Mouse (Mus musculus): ENCODE results near the gene Col4a2.

Gene Col4a2

GRCm38 (mm10) chr8:11312349-11313175, at the start of gene Col4a2, which contains the start of gene Col4a1:
Gene Col4a2 (plus strand): TSS chr8:11312805.
Gene Col4a1 (minus strand): TSS chr8:11312826.
- DNase-seq (ENCODE audit: low spot score) = peak; percentile 49

DNA sequence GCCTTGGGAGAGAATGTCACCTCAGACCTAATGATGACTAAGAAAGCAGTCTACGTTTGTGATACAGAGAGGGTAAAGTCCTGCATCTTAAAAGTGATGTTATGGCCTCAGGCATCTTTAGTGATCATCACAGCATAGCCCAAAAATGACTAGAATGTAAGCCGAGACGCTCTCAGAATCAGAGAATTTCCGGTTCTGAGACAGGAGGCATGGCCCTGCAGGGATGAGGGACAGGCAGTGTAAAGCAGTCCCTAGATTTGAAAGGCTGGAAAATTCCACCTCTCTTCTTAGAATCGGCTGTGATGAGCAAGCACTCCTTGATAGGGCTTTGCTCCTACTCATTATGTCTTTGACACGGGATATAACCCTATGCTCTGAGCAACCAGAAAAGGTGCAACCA, 48.8 kb upstream of the Col4a2 start:
- no peak for DNase-seq (ENCODE audit: low spot score)

DNA sequence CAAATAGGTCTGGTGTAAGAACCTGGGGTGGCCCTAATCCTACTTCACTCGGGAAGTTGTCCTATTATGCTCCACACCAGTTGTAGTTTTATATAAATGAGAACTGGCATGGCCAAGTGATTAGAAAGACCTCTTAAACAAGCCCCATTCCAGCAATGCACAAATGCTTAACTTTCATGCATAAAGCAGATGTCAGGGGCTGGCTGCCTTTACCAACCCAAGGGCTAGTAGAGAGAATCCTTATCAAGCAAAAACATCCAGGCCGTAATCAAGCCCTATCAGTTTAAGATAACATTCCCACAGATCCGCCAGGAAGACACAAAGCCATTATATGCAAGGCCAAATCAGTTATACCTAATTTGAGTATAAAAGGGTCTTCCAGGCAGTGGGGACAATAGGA, 46.6 kb upstream of the Col4a2 start:
- DNase-seq (ENCODE audit: low spot score) = no peak

GRCm38 (mm10) chr8:11266471-11266870, 46.1 kb upstream of the Col4a2 start:
- no peak for DNase-seq (ENCODE audit: low spot score)

DNA sequence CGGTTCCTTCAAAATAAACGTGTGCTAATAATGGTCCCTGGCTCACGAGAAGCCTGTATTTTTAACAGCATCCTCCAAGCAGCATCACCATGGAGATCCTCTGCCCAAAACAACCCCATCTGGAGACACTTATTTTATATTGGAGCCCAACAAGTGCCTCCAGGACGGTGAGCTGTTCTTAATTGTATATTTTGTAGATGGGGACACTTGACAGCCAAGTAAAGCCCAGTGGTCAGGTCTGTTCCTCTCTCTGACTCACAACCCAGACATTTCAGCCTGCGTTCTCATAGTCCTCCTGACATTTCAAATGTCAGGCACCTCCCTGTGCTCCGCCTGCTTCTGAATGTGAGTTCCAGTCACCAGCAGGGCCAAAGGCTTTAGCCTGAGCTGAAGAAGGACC, 43.9 kb upstream of the Col4a2 start:
- no peak for DNase-seq (ENCODE audit: low spot score)

GRCm38 (mm10) chr8:11270826-11271225, 41.8 kb upstream of the Col4a2 start:
- no peak for DNase-seq (ENCODE audit: low spot score)

- no peak for DNase-seq (ENCODE audit: low spot score)
Measured at GRCm38 (mm10) chr8:11272205-11272604, 40.4 kb upstream of the Col4a2 start.

DNA sequence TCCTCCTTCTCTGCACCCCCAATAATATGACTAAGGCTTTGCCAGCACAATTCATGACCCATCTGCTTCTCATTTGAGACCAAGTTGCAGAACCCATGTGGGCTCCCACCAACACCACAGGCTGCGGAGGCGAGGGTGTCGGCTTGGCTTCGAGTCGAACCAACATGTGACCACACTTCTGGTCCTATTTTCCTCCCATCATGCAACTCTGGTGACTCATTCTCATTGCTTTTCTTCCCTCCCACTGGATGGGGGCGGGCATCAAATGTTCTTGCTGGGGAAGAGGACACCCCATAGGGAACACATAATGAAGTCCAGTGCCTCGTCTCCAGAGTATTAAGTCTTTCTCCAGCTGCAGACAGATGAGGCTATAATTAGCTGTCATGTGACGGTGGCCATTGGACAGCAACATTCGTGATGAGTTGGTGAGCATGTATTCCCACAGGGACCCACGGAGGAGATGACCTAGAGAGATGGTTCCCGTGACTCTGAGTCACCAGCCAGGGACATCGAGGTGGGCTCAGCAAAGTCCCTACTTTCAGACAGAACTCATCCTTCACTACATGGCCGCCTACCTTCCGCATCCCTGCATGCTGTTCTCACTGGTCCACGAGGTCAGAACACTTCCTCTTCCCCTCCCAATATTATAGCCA, 39.0 kb upstream of the Col4a2 start:
- peak; percentile 34 for DNase-seq (ENCODE audit: low spot score)

GRCm38 (mm10) chr8:11274415-11274814, 38.2 kb upstream of the Col4a2 start:
- DNase-seq (ENCODE audit: low spot score) = no peak

GRCm38 (mm10) chr8:11276286-11276685, 36.3 kb upstream of the Col4a2 start:
- DNase-seq (ENCODE audit: low spot score) = no peak

DNA sequence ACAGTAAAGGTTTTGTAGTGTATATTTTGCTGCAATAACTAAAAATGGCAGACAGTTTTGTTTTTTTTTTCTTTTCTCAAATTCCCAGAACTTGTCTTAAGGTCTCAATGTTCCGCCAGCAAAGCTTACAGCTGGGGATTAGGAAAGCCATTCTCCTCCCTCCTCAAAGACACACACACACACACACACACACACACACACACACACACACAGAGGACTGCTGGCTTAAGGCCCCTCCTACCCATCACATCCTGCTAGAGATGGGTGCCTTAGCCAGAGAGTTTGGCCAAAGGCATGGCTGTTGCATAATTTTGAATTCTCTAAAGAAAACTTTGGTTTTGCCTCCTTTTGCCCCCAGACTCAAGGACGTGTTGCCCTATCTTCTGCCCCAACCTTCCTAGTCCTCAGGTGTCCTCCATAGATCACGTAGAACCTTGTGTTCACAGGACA, 35.0 kb upstream of the Col4a2 start:
- DNase-seq (ENCODE audit: low spot score) = no peak

DNA sequence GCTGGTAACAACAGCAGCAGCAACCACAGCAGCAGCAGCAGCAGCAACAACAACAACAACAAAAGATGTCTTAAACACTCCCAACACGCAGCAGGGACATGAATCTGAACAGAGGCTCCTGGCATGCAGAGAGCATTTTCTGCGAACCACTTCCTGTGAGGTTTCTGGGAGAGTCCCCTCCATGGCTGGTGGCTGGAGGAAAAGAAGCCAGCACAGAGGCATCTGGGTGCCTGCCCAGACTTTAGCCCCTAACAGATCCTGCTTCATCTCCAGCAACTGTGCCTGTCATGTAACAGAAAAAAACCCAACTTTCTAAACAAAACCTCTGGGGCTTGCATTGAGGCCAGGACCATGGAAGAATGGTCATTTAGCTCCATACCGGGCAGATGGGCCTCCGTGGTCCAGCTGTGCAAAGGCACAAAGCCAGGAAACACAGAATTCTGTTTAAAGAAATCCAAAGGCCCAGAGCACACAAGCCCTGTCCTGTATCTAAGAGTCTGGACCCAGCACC, 34.4 kb upstream of the Col4a2 start:
- DNase-seq (ENCODE audit: low spot score) = no peak

DNA sequence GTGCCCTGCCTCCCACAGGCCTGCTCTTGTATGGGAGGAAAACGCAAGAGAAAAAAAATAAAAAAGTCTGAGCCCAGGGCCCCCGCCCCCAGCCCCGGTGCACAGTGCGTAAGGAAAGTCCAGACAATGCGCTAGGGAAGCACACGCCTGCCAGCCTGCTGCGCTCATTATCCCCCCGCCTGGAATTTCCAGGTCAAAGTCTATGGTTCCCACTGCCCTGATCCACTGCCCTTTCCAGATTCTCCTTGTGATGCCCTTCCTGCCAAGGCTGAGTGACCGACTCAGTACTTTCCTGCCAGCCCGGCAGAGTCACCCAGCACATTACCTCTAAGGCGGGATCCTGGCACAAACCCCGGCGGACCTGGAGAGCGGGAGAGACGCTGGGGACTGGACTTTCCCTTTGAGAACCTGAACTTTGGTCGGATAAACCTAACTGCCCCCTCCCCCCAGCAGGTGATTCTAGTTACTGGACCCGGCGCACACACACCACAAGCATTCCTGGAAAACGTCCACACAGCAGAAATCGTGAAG, 33.2 kb upstream of the Col4a2 start:
- no peak for DNase-seq (ENCODE audit: low spot score)

GRCm38 (mm10) chr8:11280721-11281268, 31.8 kb upstream of the Col4a2 start:
- DNase-seq (ENCODE audit: low spot score) = no peak

GRCm38 (mm10) chr8:11282139-11282538, 30.5 kb upstream of the Col4a2 start:
- no peak for DNase-seq (ENCODE audit: low spot score)

DNA sequence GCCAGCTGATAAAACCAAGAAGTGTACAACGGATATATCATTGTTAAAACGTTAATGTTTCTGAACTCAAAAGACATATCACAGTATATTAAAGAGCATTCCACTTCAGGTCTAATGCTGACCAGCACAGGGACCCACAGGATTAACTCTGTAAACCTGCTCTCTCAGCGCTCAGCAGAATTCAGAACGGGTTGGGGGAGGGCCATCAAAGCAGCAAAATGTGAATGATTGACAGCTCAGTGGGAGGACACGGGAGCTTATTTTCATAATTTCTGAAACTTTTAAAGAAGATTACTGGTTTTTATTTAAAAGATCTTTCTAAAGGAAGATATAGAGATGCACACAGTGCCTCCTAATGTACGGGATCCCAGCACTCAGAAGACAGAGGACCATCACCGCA, 29.9 kb upstream of the Col4a2 start:
- DNase-seq (ENCODE audit: low spot score) = no peak

- DNase-seq (ENCODE audit: low spot score) = no peak
Measured at GRCm38 (mm10) chr8:11283217-11283616, 29.4 kb upstream of the Col4a2 start.

GRCm38 (mm10) chr8:11285437-11285836, 27.2 kb upstream of the Col4a2 start:
- no peak for DNase-seq (ENCODE audit: low spot score)

- DNase-seq (ENCODE audit: low spot score) = no peak
Measured at GRCm38 (mm10) chr8:11287139-11287538, 25.5 kb upstream of the Col4a2 start.

GRCm38 (mm10) chr8:11288286-11288685, 24.3 kb upstream of the Col4a2 start:
- DNase-seq (ENCODE audit: low spot score) = peak; percentile 22

DNA sequence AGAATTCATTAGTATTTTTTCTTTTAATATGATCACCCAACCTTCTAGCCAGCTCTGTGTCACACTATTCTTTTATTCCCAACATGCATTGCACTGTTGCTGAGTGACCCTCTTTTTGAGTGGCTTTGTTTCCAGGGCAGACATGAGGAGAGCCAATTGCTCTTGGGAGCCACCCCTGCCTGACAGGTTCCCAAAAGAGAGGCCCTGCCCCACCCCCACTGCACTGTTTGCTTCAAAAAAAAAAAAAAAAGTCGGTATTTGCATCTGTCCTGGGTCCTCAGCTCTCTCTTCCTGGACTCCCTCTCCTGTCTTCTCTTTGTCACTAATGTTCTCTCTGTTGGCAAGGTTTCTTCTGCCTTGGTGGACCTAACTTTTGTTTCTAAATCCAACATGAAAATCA, 22.1 kb upstream of the Col4a2 start:
- DNase-seq (ENCODE audit: low spot score) = no peak

DNA sequence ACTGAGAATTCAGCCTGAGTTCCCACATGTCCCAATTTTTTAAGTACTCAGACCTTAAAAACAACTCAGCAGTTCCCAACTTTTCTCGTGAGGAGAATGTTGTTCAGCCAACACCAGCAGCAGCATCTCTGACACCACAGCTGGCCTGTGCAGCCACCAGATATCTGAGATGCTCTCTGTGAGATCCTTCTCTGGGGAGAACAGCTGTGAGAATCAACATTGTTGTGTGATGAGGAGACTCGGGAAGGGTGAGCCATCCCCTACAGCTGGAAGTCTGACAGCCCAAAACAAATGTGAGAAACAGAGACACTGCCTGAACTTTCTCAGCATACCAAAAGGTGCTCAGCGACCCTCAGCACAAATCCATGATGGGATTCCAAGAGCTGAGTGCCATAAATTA, 20.0 kb upstream of the Col4a2 start:
- no peak for DNase-seq (ENCODE audit: low spot score)

All from ovary, adult 18-20 months (tissue).